In genomic region chr15:78681301-78681700, GRCm38 (mm10) we compare ENCODE assay signal across 17 mouse cellular contexts. TPM values are rescaled to one million over a fixed set of nuclear protein-coding genes. Genes with fewer than 3 reads are reported as not detected.
DNase-seq lines count a peak whose midpoint lies in the region; ATAC-seq and TF ChIP-seq lines count a peak whose summit lies in the region.
"Had no signal": no experiment of that assay in that cellular context is flagged by ENCODE, and none has a peak within 500 bp of the region (broad histone marks: within the 10 kb centered on the region; RNA-seq: fewer than 3 reads in every experiment).

No protein-coding gene starts in this region.

- intact Hi-C loops in left cerebral cortex, adult 2 months (cut with DNase I), result no loop called here
- intact Hi-C loops in left cerebral cortex, postnatal 36 days (cut with DNase I), result no loop called here

- no peaks in the 10 kb centered on the region for H3K9me3 ChIP-seq in forebrain, embryonic 13.5 days (replicated peaks)
- no peaks in the 10 kb centered on the region for H3K9me3 ChIP-seq in forebrain, postnatal 0 days (ENCODE audit: low read length)
- no peaks in the 10 kb centered on the region for H3K9me3 ChIP-seq in embryonic facial prominence, embryonic 10.5 days
- H3K9me3 ChIP-seq in hindbrain, embryonic 13.5 days, result no peaks in the 10 kb centered on the region

- no peaks in the 10 kb centered on the region for H3K36me3 ChIP-seq in forebrain, embryonic 13.5 days (ENCODE audit: poor library complexity, severe bottlenecking)
- H3K36me3 ChIP-seq in forebrain, postnatal 0 days (ENCODE audit: insufficient read depth), result no peaks in the 10 kb centered on the region
- H3K36me3 ChIP-seq in embryonic facial prominence, embryonic 10.5 days (replicated peaks), result no peaks in the 10 kb centered on the region
- no peaks in the 10 kb centered on the region for H3K36me3 ChIP-seq in hindbrain, embryonic 13.5 days

- H3K4me2 ChIP-seq in forebrain, embryonic 13.5 days, result no peak overlapping the region
- H3K4me2 ChIP-seq in forebrain, postnatal 0 days (ENCODE audit: low read depth), result no peak overlapping the region
- H3K4me2 ChIP-seq in hindbrain, embryonic 13.5 days, result no peak overlapping the region

- no peak for DNase-seq in forebrain, postnatal 0 days
- DNase-seq in left cerebral cortex, adult 2 months (ENCODE audit: extremely low spot score in 1 of 2, low spot score in 2 of 2), result no peak
- DNase-seq in left cerebral cortex, postnatal 36 days (ENCODE audit: low spot score in 2 of 2), result no peak
- no peak for DNase-seq in embryonic facial prominence, embryonic 10.5 days (ENCODE audit: low spot score)
- DNase-seq in right cerebral cortex, postnatal 36 days (ENCODE audit: low spot score in 2 of 2), result no peak
- no peak for DNase-seq in right cerebral cortex, adult 18-20 months
- DNase-seq: cerebellum, adult 2 months; heart, adult 18-20 months; kidney, adult 9 months; lung, postnatal 14 days; thymus, postnatal 25 days had no signal

- peaks cover 71% of the 10 kb centered on the region for H3K4me1 ChIP-seq in forebrain, embryonic 13.5 days
- peaks cover 19% of the 10 kb centered on the region for H3K4me1 ChIP-seq in forebrain, postnatal 0 days (ENCODE audit: insufficient read depth)
- H3K4me1 ChIP-seq in embryonic facial prominence, embryonic 10.5 days, result peaks cover 62% of the 10 kb centered on the region
- peaks cover 89% of the 10 kb centered on the region for H3K4me1 ChIP-seq in hindbrain, embryonic 13.5 days (replicated peaks)

- H3K4me3 ChIP-seq in forebrain, embryonic 13.5 days, result no peak overlapping the region
- no peak overlapping the region for H3K4me3 ChIP-seq in forebrain, postnatal 0 days (ENCODE audit: low read depth, low read length)
- H3K4me3 ChIP-seq in left cerebral cortex, adult 2 months, result no peak overlapping the region
- no peak overlapping the region for H3K4me3 ChIP-seq in embryonic facial prominence, embryonic 10.5 days
- no peak overlapping the region for H3K4me3 ChIP-seq in hindbrain, embryonic 13.5 days

- 86% methylated on average over 8 of the region's 8 CpGs for WGBS in forebrain, embryonic 13.5 days
- 81% methylated on average over 8 of the region's 8 CpGs for WGBS in forebrain, postnatal 0 days
- 84% methylated on average over 8 of the region's 8 CpGs for WGBS in embryonic facial prominence, embryonic 10.5 days
- 74% methylated on average over 8 of the region's 8 CpGs for WGBS in hindbrain, embryonic 13.5 days

- ATAC-seq in forebrain, embryonic 13.5 days, result no peak
- no peak for ATAC-seq in forebrain, postnatal 0 days
- no peak for ATAC-seq in hindbrain, embryonic 13.5 days (ENCODE audit: low FRiP score)
- ATAC-seq: inflammation-experienced regulatory T-cells, adult 6 months had no signal

- TF ChIP-seq CTCF in forebrain, postnatal 0 days (IDR thresholded peaks at IDR 0.05; ENCODE audit: low read depth), result no peak
- TF ChIP-seq CTCF in left cerebral cortex, adult 2 months (IDR thresholded peaks at IDR 0.05), result no peak

- H3K27me3 ChIP-seq in forebrain, embryonic 13.5 days, result no peaks in the 10 kb centered on the region
- no peaks in the 10 kb centered on the region for H3K27me3 ChIP-seq in forebrain, postnatal 0 days (ENCODE audit: insufficient read depth, low read length)
- H3K27me3 ChIP-seq in embryonic facial prominence, embryonic 10.5 days (replicated peaks; ENCODE audit: low read depth, poor library complexity, severe bottlenecking), result peaks cover 81% of the 10 kb centered on the region
- H3K27me3 ChIP-seq in hindbrain, embryonic 13.5 days, result peaks cover 11% of the 10 kb centered on the region; the same call in 1 of the 2 replicates

- 0 out of 2 replicates have a peak overlapping the region, but pooled peaks have one; percentile 96 for H3K27ac ChIP-seq in forebrain, embryonic 13.5 days
- no peak overlapping the region for H3K27ac ChIP-seq in forebrain, postnatal 0 days (ENCODE audit: low read depth, low read length)
- H3K27ac ChIP-seq in left cerebral cortex, adult 2 months, result 0 out of 2 replicates have a peak overlapping the region, but pooled peaks have one; percentile 53
- H3K27ac ChIP-seq in embryonic facial prominence, embryonic 10.5 days (replicated peaks), result peak overlapping the region; percentile 63
- peak overlapping the region; percentile 60 for H3K27ac ChIP-seq in hindbrain, embryonic 13.5 days
- H3K27ac ChIP-seq: liver, embryonic 14.5 days had no signal

- H3K9ac ChIP-seq in forebrain, embryonic 13.5 days, result peak overlapping the region; percentile 43; the same call in 1 of the 2 replicates
- H3K9ac ChIP-seq in forebrain, postnatal 0 days, result no peak overlapping the region
- peak overlapping the region; percentile 46; the same call in 1 of the 2 replicates for H3K9ac ChIP-seq in hindbrain, embryonic 13.5 days
- H3K9ac ChIP-seq: liver, embryonic 14.5 days had no signal

RNA-seq across cellular contexts. Expression of gene Elfn2, which starts 37.3 kb away (rescaled TPM):
- 1.7 and 1.8 TPM in 2 replicates for polyA plus RNA-seq in forebrain, embryonic 13.5 days (2015; fragmentation: Nextera tagmentation; extraction: Ambion mirVana)
- 33.9 and 51.6 TPM in 2 replicates for total RNA-seq in forebrain, postnatal 0 days (2014; rRNA removed)
- 8.1 and 10.1 TPM in 2 replicates for polyA plus RNA-seq in forebrain, postnatal 0 days (2015; fragmentation: Nextera tagmentation; extraction: Ambion mirVana)
- total RNA-seq in left cerebral cortex, adult 2 months (2021), result 100 to 1,000 TPM; 144 to 177 TPM
- 100 to 1,000 TPM; 130 to 159 TPM for total RNA-seq in left cerebral cortex, postnatal 36 days (2021)
- 0.05 and 0.16 TPM in 2 replicates for polyA plus RNA-seq in embryonic facial prominence, embryonic 10.5 days (2016; fragmentation: Nextera tagmentation; extraction: Ambion mirVana)
- 4.6 and 5.0 TPM in 2 replicates for polyA plus RNA-seq in hindbrain, embryonic 13.5 days (2015; fragmentation: Nextera tagmentation; extraction: Ambion mirVana)
- total RNA-seq: megakaryocyte-erythroid progenitor cell, adult 5-6 weeks had no signal
- polyA plus RNA-seq: C2C12; liver, embryonic 14.5 days had no signal
